Mouse (Mus musculus) adrenal gland (tissue): ENCODE results near the gene Gja5.

Experiments
- intact Hi-C: fragments of 180-260 bp; cut with DNase I; formaldehyde crosslinking; loops from one replicate; pipeline ENCODE4 v1.15.1; 2025
- long read RNA-seq, 2 experiments: library from polyadenylated mRNA; unstranded; transcript quantifications; one replicate each; pipeline ENCODE4 v2.0.0; 2020; ENCODE audit warnings: borderline replicate concordance in 1 of 2; ENCODE audit not compliant: insufficient replicate concordance in 1 of 2

The Gja5 gene
- long read RNA-seq, experiment 1, result 0 reads
- long read RNA-seq, experiment 2, result 0 reads

GRCm38 (mm10) chr3:96904393-96904792 is at the start of gene Gja5:
Gene Gja5 (plus strand): TSS chr3:96904693.
- intact Hi-C loops, result no loop called here

- intact Hi-C loops, result no loop called here
These were observed 48.7 kb upstream of the Gja5 start for GRCm38 (mm10) chr3:96855833-96856232.

- intact Hi-C loops, result no loop called here
These were observed 44.0 kb upstream of the Gja5 start for GRCm38 (mm10) chr3:96860498-96860897.

- intact Hi-C loops, result no loop called here
These were observed 36.6 kb upstream of the Gja5 start for GRCm38 (mm10) chr3:96867863-96868262.

- intact Hi-C loops, result no loop called here
These were observed 35.9 kb upstream of the Gja5 start for GRCm38 (mm10) chr3:96868566-96868965.

GRCm38 (mm10) chr3:96869091-96869490 is 35.4 kb upstream of the Gja5 start:
- intact Hi-C loops, result no loop called here

- intact Hi-C loops, result no loop called here
These were observed 34.2 kb upstream of the Gja5 start for GRCm38 (mm10) chr3:96870270-96870669.

GRCm38 (mm10) chr3:96871070-96871469 is 33.4 kb upstream of the Gja5 start:
- intact Hi-C loops, result no loop called here

GRCm38 (mm10) chr3:96872501-96872900 is 32.0 kb upstream of the Gja5 start:
- intact Hi-C loops, result no loop called here

GRCm38 (mm10) chr3:96874808-96875571 is 29.5 kb upstream of the Gja5 start:
- intact Hi-C loops, result no loop called here

- intact Hi-C loops, result no loop called here
These were observed 25.0 kb upstream of the Gja5 start for GRCm38 (mm10) chr3:96879536-96879935.

- intact Hi-C loops, result no loop called here
These were observed 24.1 kb upstream of the Gja5 start for GRCm38 (mm10) chr3:96880385-96880784.

- intact Hi-C loops, result no loop called here
These were observed 22.9 kb upstream of the Gja5 start for GRCm38 (mm10) chr3:96881557-96881956.

- intact Hi-C loops, result no loop called here
These were observed 22.2 kb upstream of the Gja5 start for GRCm38 (mm10) chr3:96882061-96882849.

- intact Hi-C loops, result no loop called here
These were observed 20.8 kb upstream of the Gja5 start for GRCm38 (mm10) chr3:96883690-96884089.

GRCm38 (mm10) chr3:96902336-96902999 is 2.0 kb upstream of the Gja5 start:
- intact Hi-C loops, result no loop called here

GRCm38 (mm10) chr3:96904851-96905541 is 503 bp downstream of the Gja5 start, which contains the start of gene Gpr89:
Gene Gpr89 (minus strand): TSS chr3:96905346.
- intact Hi-C loops, result no loop called here

- intact Hi-C loops, result no loop called here
These were observed 1.1 kb downstream of the Gja5 start for GRCm38 (mm10) chr3:96905592-96905991.

- intact Hi-C loops, result no loop called here
These were observed 16.5 kb downstream of the Gja5 start for GRCm38 (mm10) chr3:96920991-96921390.

GRCm38 (mm10) chr3:96924631-96925030 is 20.1 kb downstream of the Gja5 start:
- intact Hi-C loops, result no loop called here

GRCm38 (mm10) chr3:96925920-96926319 is 21.4 kb downstream of the Gja5 start, which contains the start of gene Gja8:
Gene Gja8 (minus strand): TSS chr3:96926020.
- intact Hi-C loops, result no loop called here
